Mouse (Mus musculus): Measurements from ENCODE around the gene CN725425. TPM values are rescaled to one million over a fixed set of nuclear protein-coding genes. Genes with fewer than 3 reads are reported as not detected.

The CN725425 gene
- under 1 TPM in 1 of 2 experiments, not detected in 1; 0.23 TPM for total RNA-seq (2021)
- long read RNA-seq, experiment 1 = 0 reads
- long read RNA-seq, experiment 2 = 0 reads

DNA sequence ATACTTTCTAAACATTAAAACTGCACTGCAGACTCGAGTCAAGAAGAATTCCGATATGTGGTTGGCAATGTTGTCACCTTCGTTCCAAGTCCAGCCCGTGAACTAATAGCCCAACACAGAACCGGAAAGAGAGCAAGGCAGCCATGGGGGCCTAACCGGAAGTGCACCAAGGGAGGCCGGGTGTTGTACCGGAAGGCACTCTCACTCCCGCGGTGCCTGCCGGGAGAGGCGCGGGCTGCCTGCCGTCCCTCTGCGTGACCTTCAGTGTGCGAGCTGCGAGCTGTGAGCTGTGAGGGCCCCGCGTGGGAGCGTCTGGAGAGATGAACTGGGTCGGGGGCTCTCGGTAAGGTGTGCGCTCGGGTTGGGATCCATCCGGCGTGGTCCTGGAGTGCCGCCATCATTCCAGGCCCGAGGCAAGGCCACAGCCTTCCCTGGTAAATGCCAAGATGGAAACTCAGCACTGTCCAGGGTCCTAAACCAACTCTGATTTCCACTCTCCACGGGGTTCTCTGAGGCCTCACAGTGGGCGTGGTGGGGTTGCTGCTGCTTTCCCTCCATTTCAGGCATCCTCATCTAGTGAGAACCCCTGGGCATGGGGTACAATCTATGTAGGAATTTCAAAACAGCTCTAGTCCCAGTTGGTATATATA is at the start of gene CN725425:
Gene CN725425, plus strand, starts transcription at position 239 of the 650 bp plus-strand sequence.
- Histone ChIP-seq H3K27ac (no peak within 1 kb of the TSS), H3K4me3 (no peak within 1 kb of the TSS)
- no peak for DNase-seq (ENCODE audit: extremely low spot score in 1 of 2, low spot score in 2 of 2)
- intact Hi-C loops (cut with DNase I) = no loop called here
- no peak for TF ChIP-seq CTCF (IDR thresholded peaks at IDR 0.05)

DNA sequence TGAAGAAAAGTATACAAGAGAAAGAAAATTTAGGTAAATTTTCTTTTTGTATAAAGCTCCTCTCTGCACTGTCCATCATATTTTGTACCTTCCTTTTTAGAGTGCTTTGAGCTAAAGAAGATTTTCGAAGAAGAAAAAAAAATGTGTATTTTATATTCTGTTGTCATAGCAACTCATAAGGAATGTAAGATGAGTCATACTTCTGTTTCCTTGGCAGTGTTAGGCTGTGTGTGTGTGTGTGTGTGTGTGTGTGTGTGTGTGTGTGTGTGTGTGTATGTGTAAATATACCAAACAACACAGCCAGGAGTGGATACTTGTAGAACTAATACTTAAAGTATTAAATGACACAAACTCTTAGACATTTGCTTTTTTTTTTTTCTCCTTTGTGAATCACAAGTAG is 46.7 kb upstream of the CN725425 start:
- H3K4me3 ChIP-seq = no peak overlapping the region
- intact Hi-C loops (cut with DNase I) = loop anchor here (5.0 kb wide), 1 partner anchor 100 kb away; no protein-coding TSS in a partner anchor
- no peak overlapping the region for H3K27ac ChIP-seq
- peak in 1 of 2 experiments; percentile 31 for DNase-seq (ENCODE audit: extremely low spot score in 1 of 2, low spot score in 2 of 2)
- no peak for TF ChIP-seq CTCF (IDR thresholded peaks at IDR 0.05)

DNA sequence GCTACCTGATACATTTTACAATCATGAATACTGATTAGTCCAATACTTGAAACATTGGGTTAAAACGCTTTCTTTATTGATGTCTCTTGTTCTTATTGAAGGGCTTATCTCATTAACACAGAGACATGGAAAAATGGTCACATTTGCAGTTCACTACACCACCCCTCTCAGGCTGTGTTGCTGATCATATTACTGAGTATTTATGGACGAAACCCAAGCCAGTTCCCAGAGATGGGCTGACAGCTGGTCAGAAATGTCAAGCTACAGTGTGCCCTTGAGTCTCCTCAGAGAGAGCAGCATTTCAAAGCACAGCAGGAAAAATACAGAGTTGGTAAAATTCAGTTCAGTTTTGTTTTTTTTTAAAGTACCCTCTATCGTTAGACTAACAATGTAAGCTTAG is 46.0 kb upstream of the CN725425 start:
- intact Hi-C loops (cut with DNase I) = loop anchor here (5.0 kb wide), 1 partner anchor 101 kb away; no protein-coding TSS in a partner anchor
- DNase-seq (ENCODE audit: extremely low spot score in 1 of 2, low spot score in 2 of 2) = no peak
- no peak overlapping the region for H3K27ac ChIP-seq
- H3K4me3 ChIP-seq = no peak overlapping the region
- TF ChIP-seq CTCF (IDR thresholded peaks at IDR 0.05) = no peak

DNA sequence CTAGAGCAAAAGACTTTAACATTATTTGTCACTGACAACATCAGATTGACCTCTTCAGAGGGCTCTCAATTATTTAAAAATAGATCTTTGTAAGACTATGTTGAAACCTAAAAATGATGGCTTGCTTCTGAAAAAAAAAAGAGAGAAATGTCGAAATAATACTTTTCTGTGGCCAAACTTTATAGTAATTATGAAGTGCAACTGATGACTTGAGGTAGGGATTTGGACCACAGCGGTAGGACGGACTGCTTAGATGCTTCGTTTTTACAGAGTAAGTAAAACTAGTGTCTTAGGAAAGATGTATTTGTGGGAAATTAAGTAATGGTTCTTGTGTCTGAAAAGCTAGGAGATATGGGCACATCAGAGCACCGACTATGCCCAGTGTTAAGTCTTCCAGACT is 38.1 kb upstream of the CN725425 start:
- DNase-seq (ENCODE audit: extremely low spot score in 1 of 2, low spot score in 2 of 2) = no peak
- Histone ChIP-seq H3K4me3 (no peak overlapping the region), H3K27ac (no peak overlapping the region)
- no peak for TF ChIP-seq CTCF (IDR thresholded peaks at IDR 0.05)
- intact Hi-C loops (cut with DNase I) = loop anchor here (5.0 kb wide), 1 partner anchor 141 kb away; no protein-coding TSS in a partner anchor

DNA sequence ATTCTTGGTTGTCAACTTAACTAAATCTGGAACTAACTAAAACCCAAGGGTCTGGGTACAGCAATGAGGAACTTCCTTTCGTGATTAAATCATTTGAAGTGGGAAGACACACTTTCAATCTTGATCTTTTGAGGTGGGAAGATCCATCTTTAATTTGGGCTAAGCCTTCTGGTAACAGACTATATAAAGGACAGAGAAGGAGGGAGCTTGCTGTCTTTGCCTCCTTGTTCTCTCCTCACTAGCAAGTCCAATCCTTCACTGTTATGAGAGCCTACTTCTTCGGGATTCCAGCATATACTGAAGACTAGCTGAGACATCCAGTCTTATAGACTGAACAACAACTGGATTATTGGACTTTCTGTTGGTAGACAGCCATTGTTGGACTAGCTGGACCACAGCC is 35.8 kb upstream of the CN725425 start:
- no peak for DNase-seq (ENCODE audit: extremely low spot score in 1 of 2, low spot score in 2 of 2)

DNA sequence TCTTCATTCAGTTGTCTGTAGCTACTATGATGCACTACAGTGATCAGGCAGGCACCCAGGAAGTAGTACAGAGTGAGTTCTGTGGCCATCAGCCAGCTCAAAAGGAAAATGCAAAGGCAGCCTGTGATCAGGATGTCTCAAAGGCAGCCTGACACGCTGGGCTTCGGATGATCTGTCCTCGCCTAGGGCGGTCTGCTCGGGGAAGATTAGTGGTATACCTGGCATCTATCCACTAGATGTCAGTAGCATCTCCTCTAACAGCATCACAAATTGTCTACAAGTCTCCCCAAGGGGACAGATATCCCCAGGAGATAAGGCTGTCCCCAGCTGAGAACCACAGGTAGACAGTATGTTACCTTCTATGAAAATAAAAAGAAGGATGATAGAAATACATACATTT is 34.3 kb upstream of the CN725425 start:
- peak; percentile 22 to 31 for DNase-seq (ENCODE audit: extremely low spot score in 1 of 2, low spot score in 2 of 2)
- intact Hi-C loops (cut with DNase I) = loop anchor here (5.0 kb wide), 1 partner anchor 587 kb away; no protein-coding TSS in a partner anchor

More for the DNA sequence above, 35.8 kb upstream of the CN725425 start:
- Histone ChIP-seq H3K27ac (no peak overlapping the region), H3K4me3 (no peak overlapping the region)
- intact Hi-C loops (cut with DNase I) = loop anchor here (5.0 kb wide), 1 partner anchor 139 kb away; no protein-coding TSS in a partner anchor
- no peak for TF ChIP-seq CTCF (IDR thresholded peaks at IDR 0.05)

DNA sequence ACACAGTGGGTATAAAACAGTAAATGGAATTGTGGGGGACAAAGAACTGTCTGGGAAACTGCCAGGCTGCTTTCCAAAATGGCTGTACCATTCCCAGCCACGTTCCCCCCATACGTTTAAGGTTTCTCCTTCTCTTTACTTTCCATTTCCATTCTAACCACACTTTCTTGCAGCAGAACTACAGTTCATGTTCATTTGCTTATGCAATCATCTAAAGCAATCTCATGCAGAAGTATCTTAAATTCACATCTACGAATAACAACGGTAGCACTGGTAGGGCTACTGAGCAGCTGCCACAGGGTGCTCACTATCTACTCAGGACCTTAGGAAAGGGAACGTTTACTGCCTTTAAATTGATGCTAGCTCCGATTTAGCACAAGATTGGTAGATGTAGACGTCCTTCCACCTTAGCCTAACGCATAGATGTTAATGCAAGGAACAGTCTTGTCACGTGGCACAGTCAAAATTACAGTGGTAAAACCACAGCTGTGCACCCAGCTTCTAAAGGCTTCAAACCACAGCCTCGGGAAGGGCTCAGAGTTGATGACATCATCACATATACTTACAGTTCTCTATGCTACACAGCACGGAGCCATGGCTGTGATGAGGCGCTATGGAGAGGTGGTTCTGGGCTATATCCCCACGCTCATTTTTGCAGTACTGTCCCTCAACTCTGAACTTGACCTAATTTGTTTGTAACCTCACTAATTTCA is 31.3 kb upstream of the CN725425 start:
- intact Hi-C loops (cut with DNase I) = loop anchor here (5.0 kb wide), 1 partner anchor 584 kb away; no protein-coding TSS in a partner anchor

More for the DNA sequence above, 34.3 kb upstream of the CN725425 start:
- Histone ChIP-seq H3K27ac (no peak overlapping the region), H3K4me3 (no peak overlapping the region)
- peak; percentile 61 for TF ChIP-seq CTCF (IDR thresholded peaks at IDR 0.05)

DNA sequence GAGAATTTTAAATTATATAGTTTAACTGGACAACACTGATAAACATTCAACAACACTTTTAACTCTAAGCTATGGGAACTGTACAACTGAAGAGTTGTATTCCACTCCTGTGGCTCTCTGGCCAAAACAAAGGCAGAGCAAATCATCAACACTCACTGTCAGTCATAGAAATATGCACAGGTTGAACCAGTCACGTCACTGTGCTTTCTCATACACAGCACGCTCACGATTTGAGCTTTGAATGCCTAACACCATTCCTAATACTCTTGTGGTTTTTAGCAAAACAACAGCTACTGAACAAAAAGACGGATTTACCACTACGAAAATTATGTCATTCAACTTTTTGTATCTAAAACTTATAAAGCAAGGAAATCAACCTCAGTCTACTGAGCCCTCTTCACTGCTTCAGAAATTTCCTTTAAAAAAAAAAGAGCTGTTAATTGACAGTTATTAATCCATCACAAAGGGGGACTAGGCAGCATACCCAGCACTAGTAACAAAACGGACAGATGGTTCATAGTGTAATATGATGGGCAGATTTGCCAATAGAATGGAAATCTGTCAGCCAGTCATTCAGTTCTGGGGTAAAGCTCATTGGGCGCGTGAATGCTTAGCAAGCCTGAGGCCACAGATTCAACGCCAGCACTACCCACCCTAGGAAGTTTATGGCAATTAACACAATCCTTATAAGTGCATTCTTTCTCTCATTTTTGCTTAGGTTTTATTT is 28.5 kb upstream of the CN725425 start:
- Histone ChIP-seq H3K4me3 (no peak overlapping the region), H3K27ac (no peak overlapping the region)
- TF ChIP-seq CTCF (IDR thresholded peaks at IDR 0.05) = no peak
- intact Hi-C loops (cut with DNase I) = loop anchor here (5.0 kb wide), 1 partner anchor 402 kb away; the partner anchor contains the start of gene Slc2a13
- DNase-seq (ENCODE audit: extremely low spot score in 1 of 2, low spot score in 2 of 2) = no peak

More for the DNA sequence above, 31.3 kb upstream of the CN725425 start:
- no peak for DNase-seq (ENCODE audit: extremely low spot score in 1 of 2, low spot score in 2 of 2)
- no peak for TF ChIP-seq CTCF (IDR thresholded peaks at IDR 0.05)
- no peak overlapping the region for H3K4me3 ChIP-seq
- no peak overlapping the region for H3K27ac ChIP-seq

DNA sequence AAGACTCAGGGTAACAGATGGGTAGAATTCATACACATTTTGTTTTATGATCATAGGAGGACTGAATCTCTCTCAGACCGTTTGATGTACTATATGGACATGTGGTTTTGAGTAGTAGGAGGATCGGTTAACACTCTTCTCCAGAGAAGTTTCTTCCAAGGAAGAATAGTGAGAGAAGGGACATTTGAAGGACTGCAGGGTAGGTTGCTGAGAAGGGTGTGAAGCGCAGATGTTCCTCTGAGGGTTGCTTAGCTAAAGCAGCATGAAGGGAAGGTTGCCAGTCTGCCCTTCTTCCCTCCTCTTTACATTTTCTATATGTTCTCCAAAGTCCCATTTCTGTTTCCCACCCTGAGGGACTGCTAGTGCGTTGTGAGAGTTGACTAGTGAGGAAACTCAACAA is 28.0 kb upstream of the CN725425 start:
- Histone ChIP-seq H3K27ac (no peak overlapping the region), H3K4me3 (no peak overlapping the region)
- intact Hi-C loops (cut with DNase I) = loop anchor here (5.0 kb wide), 1 partner anchor 401 kb away; the partner anchor contains the start of gene Slc2a13
- no peak for DNase-seq (ENCODE audit: extremely low spot score in 1 of 2, low spot score in 2 of 2)
- TF ChIP-seq CTCF (IDR thresholded peaks at IDR 0.05) = no peak

DNA sequence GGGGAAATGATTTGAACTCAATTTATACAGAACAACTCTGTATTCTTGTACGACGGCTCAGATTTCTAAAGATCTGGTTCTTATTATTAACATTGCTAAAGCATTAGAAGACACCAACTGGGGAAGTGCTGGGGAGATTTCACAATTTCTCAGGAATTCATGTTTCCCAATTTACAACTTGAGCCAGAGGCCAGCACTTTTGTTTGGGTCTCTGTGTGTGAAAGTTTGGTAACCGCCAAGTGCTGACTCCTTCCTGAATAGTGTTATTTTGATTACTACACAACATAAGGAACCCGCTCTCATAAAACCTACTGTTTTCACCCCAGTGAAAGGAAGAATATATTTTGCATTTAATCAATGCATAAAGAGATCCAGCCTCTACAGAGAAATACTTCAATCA is 27.1 kb upstream of the CN725425 start:
- intact Hi-C loops (cut with DNase I) = loop anchor here (5.0 kb wide), 1 partner anchor 400 kb away; the partner anchor contains the start of gene Slc2a13
- no peak for TF ChIP-seq CTCF (IDR thresholded peaks at IDR 0.05)
- no peak for DNase-seq (ENCODE audit: extremely low spot score in 1 of 2, low spot score in 2 of 2)
- H3K27ac ChIP-seq = no peak overlapping the region
- H3K4me3 ChIP-seq = no peak overlapping the region

DNA sequence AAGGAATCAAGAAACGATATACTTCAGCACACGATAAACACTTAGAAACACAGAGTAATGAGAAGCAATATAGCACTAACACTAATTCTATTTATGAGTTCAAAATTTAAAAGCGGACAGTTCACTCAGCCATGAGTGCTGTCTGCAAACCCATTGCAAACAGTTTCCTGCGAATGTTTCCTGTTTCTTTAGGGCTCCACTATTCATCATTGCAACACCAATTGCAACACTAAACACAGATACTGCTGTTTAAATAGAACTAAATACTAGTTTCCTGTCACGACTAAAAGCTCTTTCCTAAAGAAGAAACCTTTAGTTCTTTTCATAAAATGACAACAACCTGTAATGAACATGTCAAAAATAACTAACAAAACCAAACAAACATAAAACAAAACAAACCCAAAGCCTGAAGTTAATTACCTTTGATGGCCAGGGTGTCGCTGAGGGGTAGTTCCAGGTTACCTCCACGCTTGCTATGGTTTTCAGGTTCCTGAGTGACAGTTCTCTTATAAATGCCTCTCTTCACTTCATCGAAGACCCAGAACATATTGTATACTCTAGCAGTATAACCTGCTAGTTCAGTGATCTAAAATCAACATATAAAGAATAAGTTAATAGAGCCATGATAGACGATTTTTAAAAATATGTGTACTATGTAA is 20.5 kb upstream of the CN725425 start:
- Histone ChIP-seq H3K4me3 (no peak overlapping the region), H3K27ac (no peak overlapping the region)
- TF ChIP-seq CTCF (IDR thresholded peaks at IDR 0.05) = no peak
- DNase-seq (ENCODE audit: extremely low spot score in 1 of 2, low spot score in 2 of 2) = no peak
- intact Hi-C loops (cut with DNase I) = no loop called here

All from left cerebral cortex, adult 2 months (tissue).